Mouse (Mus musculus): ENCODE results near the gene Trdmt1.

Gene Trdmt1

GRCm38 (mm10) chr2:13557145-13558030, 12.9 kb upstream of the Trdmt1 start:
- no peak for DNase-seq (ENCODE audit: low spot score in 2 of 2)

- no peak for DNase-seq (ENCODE audit: low spot score in 2 of 2)
Measured at GRCm38 (mm10) chr2:13556239-13556638, 11.8 kb upstream of the Trdmt1 start.

GRCm38 (mm10) chr2:13553966-13554365, 9.5 kb upstream of the Trdmt1 start:
- no peak for DNase-seq (ENCODE audit: low spot score in 2 of 2)

GRCm38 (mm10) chr2:13548749-13549148, 4.3 kb upstream of the Trdmt1 start:
- DNase-seq (ENCODE audit: low spot score in 2 of 2) = no peak

DNA sequence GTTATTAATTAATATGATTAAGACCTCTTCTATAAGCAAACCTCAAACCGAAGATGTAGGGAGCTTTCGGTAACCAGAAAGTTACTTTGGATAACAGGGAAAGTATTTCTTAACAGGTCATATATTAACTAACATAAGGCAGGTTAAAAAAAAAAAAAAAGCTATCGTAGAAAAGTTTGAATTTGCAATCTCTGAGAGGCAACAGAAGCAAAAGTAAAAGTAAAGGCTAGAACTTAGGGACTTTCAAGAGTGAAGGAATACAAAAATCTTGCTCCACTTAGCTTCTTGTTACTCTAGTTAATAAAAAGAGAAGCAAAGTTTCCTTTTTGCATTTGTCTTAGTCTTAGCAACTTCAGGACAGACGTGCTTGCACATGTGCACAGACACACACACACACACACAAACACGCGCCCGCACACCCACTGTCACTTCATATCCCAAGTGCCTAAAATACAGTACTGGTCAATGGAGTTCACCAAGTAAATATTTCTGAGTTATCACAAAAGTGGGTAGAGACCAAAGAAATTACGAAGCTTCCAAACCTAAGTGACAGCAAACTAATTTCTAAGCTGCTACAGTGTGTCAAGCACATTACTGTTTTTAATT, 846 bp downstream of the Trdmt1 start:
- no peak for DNase-seq (ENCODE audit: low spot score in 2 of 2)

GRCm38 (mm10) chr2:13539860-13540259, 4.6 kb downstream of the Trdmt1 start:
- no peak for DNase-seq (ENCODE audit: low spot score in 2 of 2)

DNA sequence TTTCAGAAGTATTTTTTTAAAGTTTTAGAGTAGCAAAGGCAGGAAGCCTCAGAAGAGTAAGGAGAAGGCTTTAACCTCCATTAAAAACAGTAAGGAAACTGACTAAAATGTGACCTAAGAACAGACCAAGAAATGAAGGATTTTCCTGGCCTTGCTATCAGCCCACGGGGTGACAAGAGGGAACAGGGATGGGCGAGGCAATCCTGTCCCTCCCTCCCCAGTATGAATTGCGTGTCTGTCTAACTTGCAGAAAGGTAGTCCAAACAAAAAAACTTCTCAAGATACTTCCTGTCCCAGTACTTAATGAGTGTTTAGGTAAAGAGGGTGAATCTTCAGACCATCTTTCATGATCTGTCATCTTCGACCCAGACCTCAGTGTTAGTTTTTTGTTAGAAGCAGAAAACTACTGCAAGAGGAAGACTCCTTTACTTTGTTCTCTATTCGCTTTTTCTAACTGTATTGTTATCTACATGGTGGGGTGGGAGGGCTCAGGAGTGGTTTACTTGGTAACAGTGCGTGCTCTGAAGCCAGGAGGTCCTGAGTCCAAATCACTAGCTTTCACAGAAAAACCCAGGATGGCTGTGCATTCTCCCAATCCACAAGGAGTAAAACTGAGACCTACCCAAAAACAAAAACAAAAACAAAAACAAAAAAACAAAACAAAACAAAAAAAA, 5.6 kb downstream of the Trdmt1 start:
- DNase-seq (ENCODE audit: low spot score in 2 of 2) = no peak

DNA sequence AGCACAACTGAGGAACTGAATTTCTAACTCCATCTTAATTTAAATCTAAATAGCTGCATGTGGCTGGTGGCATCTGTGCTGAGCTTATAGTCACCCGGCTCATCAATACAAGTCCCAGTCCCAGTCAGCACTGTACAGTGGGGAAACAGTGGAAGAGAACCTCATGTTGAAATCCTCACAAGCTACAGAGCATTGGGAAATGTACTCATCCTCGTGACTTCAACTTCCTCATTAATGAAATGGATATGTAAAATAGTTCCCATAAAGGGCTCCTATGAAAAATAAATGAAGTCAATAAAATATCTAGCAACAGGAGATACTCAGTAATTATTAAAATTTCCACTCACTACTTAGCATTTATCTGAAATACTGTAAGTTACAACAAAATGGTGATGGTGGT, 6.2 kb downstream of the Trdmt1 start:
- no peak for DNase-seq (ENCODE audit: low spot score in 2 of 2)

- no peak for DNase-seq (ENCODE audit: low spot score in 2 of 2)
Measured at GRCm38 (mm10) chr2:13537733-13538132, 6.7 kb downstream of the Trdmt1 start.

GRCm38 (mm10) chr2:13536747-13537146, 7.7 kb downstream of the Trdmt1 start:
- no peak for DNase-seq (ENCODE audit: low spot score in 2 of 2)

GRCm38 (mm10) chr2:13530639-13531038, 13.8 kb downstream of the Trdmt1 start:
- DNase-seq (ENCODE audit: low spot score in 2 of 2) = no peak

DNA sequence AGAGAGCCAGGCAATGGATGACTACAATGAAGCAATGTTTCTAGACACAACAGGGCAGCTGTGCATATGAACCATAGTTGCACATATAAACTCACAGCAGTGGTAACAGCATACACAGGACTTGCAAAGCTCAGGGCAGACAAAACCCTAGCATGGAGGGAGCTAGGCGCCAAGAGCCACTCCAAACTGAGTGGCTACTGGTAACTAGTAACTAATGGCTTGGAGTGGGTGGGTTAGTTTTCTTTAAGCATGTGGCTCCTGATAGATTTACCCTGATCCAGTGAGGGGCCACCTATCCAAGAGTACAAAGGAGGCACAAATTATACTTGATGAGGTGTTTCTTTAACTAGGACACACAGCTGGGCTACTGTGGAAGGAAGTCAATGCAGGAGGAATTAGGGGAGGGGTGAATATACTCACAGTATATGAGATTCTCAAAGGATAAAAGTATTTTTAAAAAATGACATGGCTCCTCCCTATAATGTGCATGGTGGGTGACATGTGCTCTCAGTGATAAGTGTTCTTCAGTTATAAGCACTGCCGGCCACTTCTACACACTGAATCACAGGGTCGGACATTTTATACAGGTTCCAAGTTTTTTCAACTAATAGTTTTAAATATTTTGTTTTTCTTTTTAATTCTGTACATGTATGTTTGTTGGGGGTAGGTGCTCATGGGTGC, 15.1 kb downstream of the Trdmt1 start:
- no peak for DNase-seq (ENCODE audit: low spot score in 2 of 2)

DNA sequence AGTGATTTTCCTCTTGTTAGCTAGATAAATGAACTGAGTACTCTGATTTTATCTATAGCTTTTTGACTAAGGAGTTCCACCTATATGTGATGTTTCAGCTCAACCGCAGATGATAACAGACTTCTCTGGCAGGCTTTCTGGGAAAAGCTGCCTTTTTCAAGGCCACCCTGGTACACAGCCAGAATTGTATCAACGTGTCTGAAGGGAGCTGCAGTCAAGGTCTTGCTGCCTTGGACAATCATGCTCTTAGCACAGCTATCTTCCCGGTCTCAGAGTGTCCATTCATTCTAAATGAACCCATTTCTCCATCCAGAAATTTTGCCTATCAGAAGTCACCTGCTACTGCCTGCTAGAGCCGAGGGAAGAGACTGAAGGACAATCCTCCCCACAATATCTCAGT, 16.9 kb downstream of the Trdmt1 start:
- no peak for DNase-seq (ENCODE audit: low spot score in 2 of 2)

DNA sequence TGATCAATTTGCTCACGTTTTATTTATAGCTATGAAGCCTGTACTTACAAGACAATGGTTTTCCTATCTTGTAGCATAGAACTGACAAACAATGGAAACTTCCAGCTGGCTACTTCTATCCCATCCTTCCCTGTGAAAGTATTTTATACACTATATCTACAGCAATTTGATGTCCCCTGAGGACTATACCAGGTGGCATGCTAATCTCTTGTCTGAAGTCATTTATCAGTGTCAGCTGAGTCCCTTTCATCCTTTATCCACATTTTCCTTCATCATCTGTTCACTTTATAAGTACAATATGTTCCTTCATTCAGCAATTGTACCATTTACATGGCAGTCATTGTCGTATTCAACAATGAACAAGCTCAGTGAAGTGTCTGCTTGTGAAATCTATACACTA, 17.3 kb downstream of the Trdmt1 start:
- no peak for DNase-seq (ENCODE audit: low spot score in 2 of 2)

DNA sequence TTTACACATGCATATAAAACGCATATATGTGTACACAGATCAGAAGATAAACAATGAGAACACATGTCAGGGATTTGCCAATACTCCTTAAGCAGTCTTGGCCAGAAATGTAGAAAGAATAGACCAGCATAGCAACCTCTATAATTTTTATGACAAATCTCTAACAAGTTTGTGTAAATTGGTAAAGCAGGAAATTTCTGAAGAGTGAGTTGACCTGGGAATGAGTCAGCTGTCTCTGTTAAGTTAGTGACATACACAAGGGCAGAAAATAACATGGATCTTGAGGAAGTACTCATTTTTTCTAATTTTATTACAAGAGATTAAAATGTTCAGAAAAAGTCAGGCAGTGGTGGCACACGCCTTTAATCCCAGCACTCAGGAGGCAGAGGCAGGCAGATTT, 18.3 kb downstream of the Trdmt1 start:
- no peak for DNase-seq (ENCODE audit: low spot score in 2 of 2)

- DNase-seq (ENCODE audit: low spot score in 2 of 2) = no peak
Measured at GRCm38 (mm10) chr2:13523540-13524456, 20.7 kb downstream of the Trdmt1 start.

- no peak for DNase-seq (ENCODE audit: low spot score in 2 of 2)
Measured at GRCm38 (mm10) chr2:13522106-13522505, 22.4 kb downstream of the Trdmt1 start.

- DNase-seq (ENCODE audit: low spot score in 2 of 2) = no peak
Measured at GRCm38 (mm10) chr2:13514949-13515348, 29.5 kb downstream of the Trdmt1 start.

DNA sequence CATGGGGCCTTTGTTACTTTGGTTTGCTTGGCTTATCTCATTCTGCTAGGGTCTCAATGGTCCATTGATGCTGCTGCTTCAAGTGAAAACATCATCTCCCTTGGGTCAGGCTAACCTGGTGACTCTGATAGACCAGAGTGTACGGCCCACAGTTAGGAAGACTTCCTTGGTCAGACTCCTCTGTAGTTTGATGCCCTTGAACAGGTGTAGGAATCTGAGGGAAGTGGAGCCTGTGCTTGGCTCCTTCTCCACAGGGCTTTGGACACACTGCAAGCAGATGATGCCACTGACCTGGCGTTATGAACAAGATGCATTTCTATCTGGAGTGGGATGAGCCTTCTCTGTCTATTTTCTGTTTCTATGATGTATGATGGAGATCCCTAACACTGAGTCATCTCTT, 41.8 kb downstream of the Trdmt1 start:
- no peak for DNase-seq (ENCODE audit: low spot score in 2 of 2)

- no peak for DNase-seq (ENCODE audit: low spot score in 2 of 2)
Measured at GRCm38 (mm10) chr2:13501553-13501952, 42.9 kb downstream of the Trdmt1 start.
